Mouse (Mus musculus): Measurements from ENCODE around the gene 2700049A03Rik.

DNA sequence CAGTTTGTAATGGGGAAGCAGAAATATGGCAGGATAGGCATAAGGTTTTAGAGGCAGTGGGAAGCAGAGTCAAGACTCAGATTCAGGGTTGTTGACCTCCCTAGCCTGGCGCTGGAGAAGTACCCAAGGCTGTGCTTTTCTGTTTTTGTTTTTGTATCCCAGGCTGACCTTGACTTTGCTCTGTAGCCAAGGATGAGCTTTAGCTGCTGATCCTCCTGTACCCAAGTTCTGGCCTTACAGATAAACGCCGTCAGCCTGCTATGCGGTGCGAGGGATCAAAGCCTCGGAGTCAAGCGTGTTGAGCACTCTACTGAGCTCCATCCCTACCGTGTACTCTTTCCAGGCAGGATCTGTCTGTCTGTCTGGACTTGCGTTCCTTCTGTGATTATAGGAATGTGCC, 12.2 kb downstream of the 2700049A03Rik start:
- no peak for TF ChIP-seq EP300 (IDR thresholded peaks at IDR 0.05; ENCODE audit: low read depth)
- TF ChIP-seq CTCF (IDR thresholded peaks at IDR 0.05; ENCODE audit: low read depth): no peak

Measured in liver, embryonic 14.5 days (tissue).